Comparison of ENCODE assay signal across 29 mouse cellular contexts in genomic region chr2:181239261-181239660, GRCm38 (mm10). TPM values are rescaled to one million over a fixed set of nuclear protein-coding genes. Genes with fewer than 3 reads are reported as not detected.
DNase-seq lines count a peak whose midpoint lies in the region; ATAC-seq and TF ChIP-seq lines count a peak whose summit lies in the region.
"Had no signal": no experiment of that assay in that cellular context is flagged by ENCODE, and none has a peak within 500 bp of the region (broad histone marks: within the 10 kb centered on the region; RNA-seq: fewer than 3 reads in every experiment).

No protein-coding gene starts in this region.

- peak overlapping the region; percentile 30 for H3K4me2 ChIP-seq in kidney, postnatal 0 days (ENCODE audit: low read length)
- H3K4me2 ChIP-seq in kidney, embryonic 16.5 days (replicated peaks; ENCODE audit: low read depth, low read length): no peak overlapping the region
- peak overlapping the region; percentile 64 for H3K4me2 ChIP-seq in lung, postnatal 0 days (replicated peaks; ENCODE audit: low read depth, low read length)
- H3K4me2 ChIP-seq in liver, postnatal 0 days (ENCODE audit: low read depth, low read length): peak overlapping the region; percentile 88
- H3K4me2 ChIP-seq: embryonic facial prominence, embryonic 15.5 days; limb, embryonic 12.5 days; lung, embryonic 15.5 days; midbrain, embryonic 12.5 days; neural tube, embryonic 12.5 days had no signal

- H3K9ac ChIP-seq in kidney, postnatal 0 days (ENCODE audit: low read depth, low read length): no peak overlapping the region
- H3K9ac ChIP-seq in kidney, embryonic 16.5 days (replicated peaks; ENCODE audit: low read length): no peak overlapping the region
- H3K9ac ChIP-seq in lung, postnatal 0 days (replicated peaks; ENCODE audit: low read depth): peak overlapping the region; percentile 26; the same call in 1 of the 2 replicates
- H3K9ac ChIP-seq in liver, postnatal 0 days (replicated peaks): peak overlapping the region; percentile 92
- H3K9ac ChIP-seq: embryonic facial prominence, embryonic 15.5 days; limb, embryonic 12.5 days; lung, embryonic 15.5 days; midbrain, embryonic 12.5 days; neural tube, embryonic 12.5 days had no signal

- H3K4me1 ChIP-seq in kidney, postnatal 0 days (replicated peaks; ENCODE audit: insufficient read depth, low read length): peaks cover 17% of the 10 kb centered on the region
- peaks cover 9% of the 10 kb centered on the region; the same call in 1 of the 2 replicates for H3K4me1 ChIP-seq in kidney, embryonic 16.5 days (ENCODE audit: insufficient read depth, low read length)
- H3K4me1 ChIP-seq in lung, postnatal 0 days (ENCODE audit: insufficient read depth, low read depth, low read length): peaks cover 12% of the 10 kb centered on the region; the same call in 1 of the 2 replicates
- H3K4me1 ChIP-seq in liver, postnatal 0 days (ENCODE audit: insufficient read depth): peaks cover 32% of the 10 kb centered on the region
- H3K4me1 ChIP-seq: neural tube, embryonic 12.5 days had no signal

- H3K36me3 ChIP-seq in kidney, postnatal 0 days (ENCODE audit: insufficient read depth, low read length): peaks cover 13% of the 10 kb centered on the region; the same call in 1 of the 2 replicates
- no peaks in the 10 kb centered on the region; the same call in 1 of the 2 replicates for H3K36me3 ChIP-seq in kidney, embryonic 16.5 days (ENCODE audit: insufficient read depth, low read length)
- H3K36me3 ChIP-seq in lung, postnatal 0 days (ENCODE audit: insufficient read depth, low read length): peaks cover 31% of the 10 kb centered on the region; the same call in 1 of the 2 replicates
- H3K36me3 ChIP-seq in liver, postnatal 0 days (replicated peaks; ENCODE audit: insufficient read depth, low read length): peaks cover 61% of the 10 kb centered on the region
- H3K36me3 ChIP-seq: midbrain, embryonic 12.5 days; neural tube, embryonic 12.5 days had no signal

- no peaks in the 10 kb centered on the region for H3K9me3 ChIP-seq in kidney, postnatal 0 days (replicated peaks; ENCODE audit: low read length)
- H3K9me3 ChIP-seq in kidney, embryonic 16.5 days (ENCODE audit: low read length): no peaks in the 10 kb centered on the region
- H3K9me3 ChIP-seq in lung, postnatal 0 days (ENCODE audit: low read length): no peaks in the 10 kb centered on the region
- H3K9me3 ChIP-seq in liver, postnatal 0 days (ENCODE audit: low read length): no peaks in the 10 kb centered on the region
- H3K9me3 ChIP-seq: embryonic facial prominence, embryonic 15.5 days; limb, embryonic 12.5 days; lung, embryonic 15.5 days; midbrain, embryonic 12.5 days; neural tube, embryonic 12.5 days had no signal

- intact Hi-C loops in gastrocnemius, adult 2 months (cut with DNase I): no loop called here

- no peak for ATAC-seq in kidney, postnatal 0 days (replicated peaks; ENCODE audit: low FRiP score, low read depth)
- no peak for ATAC-seq in kidney, embryonic 16.5 days (ENCODE audit: low FRiP score, low TSS enrichment)
- ATAC-seq in lung, postnatal 0 days: no peak
- no peak for ATAC-seq in liver, postnatal 0 days
- no peak for ATAC-seq in monocyte, adult 5-6 weeks (replicated peaks; ENCODE audit: insufficient number of reproducible peaks, low FRiP score, low TSS enrichment, poor library complexity, severe bottlenecking)
- ATAC-seq: forebrain, embryonic 14.5 days; hindbrain, embryonic 16.5 days had no signal

- no peak overlapping the region for H3K27ac ChIP-seq in gastrocnemius, adult 2 months
- H3K27ac ChIP-seq in kidney, postnatal 0 days: no peak overlapping the region
- H3K27ac ChIP-seq in kidney, embryonic 16.5 days (ENCODE audit: low read length): no peak overlapping the region
- H3K27ac ChIP-seq in lung, postnatal 0 days (ENCODE audit: low read length): no peak overlapping the region
- no peak overlapping the region for H3K27ac ChIP-seq in liver, postnatal 0 days (ENCODE audit: low read depth)
- H3K27ac ChIP-seq: embryonic facial prominence, embryonic 15.5 days; layer of hippocampus, adult 2 months; limb, embryonic 12.5 days; lung, embryonic 15.5 days; midbrain, embryonic 12.5 days; neural tube, embryonic 12.5 days had no signal

- DNase-seq in gastrocnemius, adult 2 months: no peak
- DNase-seq in gastrocnemius, postnatal 10 days: no peak
- no peak for DNase-seq in kidney, postnatal 0 days (ENCODE audit: low spot score)
- DNase-seq in lung, postnatal 0 days (ENCODE audit: low spot score): no peak
- no peak for DNase-seq in lung, postnatal 14 days
- DNase-seq in liver, postnatal 0 days: no peak
- DNase-seq: adrenal gland, postnatal 10 days; cerebellum, adult 8-10 months; heart, postnatal 4 days; kidney, adult 8-10 months; retina, postnatal 1 day; right cerebral cortex, postnatal 25 days; thymus, adult 18-20 months; thymus, postnatal 36 days had no signal

- peak overlapping the region; percentile 76 for H3K4me3 ChIP-seq in gastrocnemius, adult 2 months
- no peak overlapping the region for H3K4me3 ChIP-seq in kidney, postnatal 0 days (replicated peaks; ENCODE audit: low read depth, low read length)
- no peak overlapping the region for H3K4me3 ChIP-seq in kidney, embryonic 16.5 days (ENCODE audit: low read length)
- H3K4me3 ChIP-seq in lung, postnatal 0 days (ENCODE audit: low read depth, low read length): no peak overlapping the region
- H3K4me3 ChIP-seq in liver, postnatal 0 days (ENCODE audit: low read depth, low read length): peak overlapping the region; percentile 79; the same call in 1 of the 2 replicates
- H3K4me3 ChIP-seq: embryonic facial prominence, embryonic 15.5 days; layer of hippocampus, adult 2 months; limb, embryonic 12.5 days; lung, embryonic 15.5 days; midbrain, embryonic 12.5 days; neural tube, embryonic 12.5 days had no signal

- WGBS in kidney, postnatal 0 days: 90% methylated on average over 9 of the region's 9 CpGs
- WGBS in kidney, embryonic 16.5 days: 94% methylated on average over 9 of the region's 9 CpGs
- WGBS in lung, postnatal 0 days: 93% methylated on average over 9 of the region's 9 CpGs
- 93% methylated on average over 9 of the region's 9 CpGs for WGBS in liver, postnatal 0 days (ENCODE audit: insufficient replicate concordance)

- TF ChIP-seq CTCF in gastrocnemius, adult 2 months (IDR thresholded peaks at IDR 0.05): no peak
- no peak for TF ChIP-seq CTCF in kidney, postnatal 0 days (IDR thresholded peaks at IDR 0.05; ENCODE audit: low read depth)
- no peak for TF ChIP-seq CTCF in lung, postnatal 0 days (IDR thresholded peaks at IDR 0.05)
- no peak for TF ChIP-seq CTCF in liver, postnatal 0 days (IDR thresholded peaks at IDR 0.05; ENCODE audit: low read depth)

- H3K27me3 ChIP-seq in kidney, postnatal 0 days (ENCODE audit: insufficient read depth, low read length): no peaks in the 10 kb centered on the region
- H3K27me3 ChIP-seq in kidney, embryonic 16.5 days (ENCODE audit: insufficient read depth, low read length): no peaks in the 10 kb centered on the region
- no peaks in the 10 kb centered on the region for H3K27me3 ChIP-seq in lung, postnatal 0 days (replicated peaks; ENCODE audit: insufficient read depth, low read length)
- H3K27me3 ChIP-seq in liver, postnatal 0 days (ENCODE audit: insufficient read depth, low read length): no peaks in the 10 kb centered on the region
- H3K27me3 ChIP-seq: embryonic facial prominence, embryonic 15.5 days; limb, embryonic 12.5 days; lung, embryonic 15.5 days; neural tube, embryonic 12.5 days had no signal

- no peak for TF ChIP-seq EP300 in lung, postnatal 0 days (IDR thresholded peaks at IDR 0.05)
- TF ChIP-seq EP300 in liver, postnatal 0 days (IDR thresholded peaks at IDR 0.05; ENCODE audit: low read depth): no peak

RNA-seq across cellular contexts. Expression of gene Helz2, which starts 2.6 kb away (rescaled TPM):
- 1 to 10 TPM; 2.8 to 4.9 TPM for total RNA-seq in gastrocnemius, adult 2 months (2021)
- total RNA-seq in gastrocnemius, postnatal 10 days (2021): 1 to 10 TPM; 3.2 to 4.0 TPM
- polyA plus RNA-seq in kidney, postnatal 0 days (2015; fragmentation: Nextera tagmentation; extraction: Ambion mirVana): 1.4 and 1.5 TPM in 2 replicates
- 1.9 and 2.0 TPM in 2 replicates for polyA plus RNA-seq in kidney, embryonic 16.5 days (2015; fragmentation: Nextera tagmentation; extraction: Ambion mirVana)
- 3.1 and 3.5 TPM in 2 replicates for polyA plus RNA-seq in lung, postnatal 0 days (2015; fragmentation: Nextera tagmentation; extraction: Ambion mirVana)
- 3.9 and 4.2 TPM in 2 replicates for polyA plus RNA-seq in liver, postnatal 0 days (2015; fragmentation: Nextera tagmentation; extraction: Ambion mirVana)
- total RNA-seq in monocyte, adult 5-6 weeks (2017): 29.5 to 66.9 TPM (median 36.7 TPM) in 3 replicates

RNA-seq across cellular contexts. Expression of gene Fndc11, which starts 19.4 kb away (rescaled TPM):
- total RNA-seq in gastrocnemius, adult 2 months (2021): not detected
- not detected for total RNA-seq in gastrocnemius, postnatal 10 days (2021)
- 0.27 and 0.55 TPM in 2 replicates for polyA plus RNA-seq in kidney, postnatal 0 days (2015; fragmentation: Nextera tagmentation; extraction: Ambion mirVana)
- polyA plus RNA-seq in kidney, embryonic 16.5 days (2015; fragmentation: Nextera tagmentation; extraction: Ambion mirVana): 0.26 and 0.59 TPM in 2 replicates
- polyA plus RNA-seq in lung, postnatal 0 days (2015; fragmentation: Nextera tagmentation; extraction: Ambion mirVana): 0.86 and 0.91 TPM in 2 replicates
- polyA plus RNA-seq in liver, postnatal 0 days (2015; fragmentation: Nextera tagmentation; extraction: Ambion mirVana): 0.09 TPM in 1 of 2 replicates, not detected in the other
- 0.39 TPM in 1 of 3 replicates, not detected in the others for total RNA-seq in monocyte, adult 5-6 weeks (2017)
- total RNA-seq: gastrocnemius, adult 8-10 months; granulocyte monocyte progenitor cell, adult 5-6 weeks; heart, postnatal 4 days; layer of hippocampus, adult 2 months; layer of hippocampus, postnatal 25 days; left cerebral cortex, postnatal 10 days had no signal
- polyA plus RNA-seq: heart, embryonic 14.5 days; neural tube, embryonic 12.5 days had no signal

RNA-seq across cellular contexts. Expression of gene Srms, which starts 26.3 kb away (rescaled TPM):
- under 1 TPM; 0.17 to 0.28 TPM for total RNA-seq in gastrocnemius, adult 2 months (2021)
- under 1 TPM; 0.12 to 0.14 TPM for total RNA-seq in gastrocnemius, postnatal 10 days (2021)
- 0.14 and 0.26 TPM in 2 replicates for polyA plus RNA-seq in kidney, postnatal 0 days (2015; fragmentation: Nextera tagmentation; extraction: Ambion mirVana)
- 0.25 and 0.37 TPM in 2 replicates for polyA plus RNA-seq in kidney, embryonic 16.5 days (2015; fragmentation: Nextera tagmentation; extraction: Ambion mirVana)
- 2.5 and 2.6 TPM in 2 replicates for polyA plus RNA-seq in lung, postnatal 0 days (2015; fragmentation: Nextera tagmentation; extraction: Ambion mirVana)
- 0.35 and 0.44 TPM in 2 replicates for polyA plus RNA-seq in liver, postnatal 0 days (2015; fragmentation: Nextera tagmentation; extraction: Ambion mirVana)
- 0.95 to 1.3 TPM in 2 of 3 replicates, not detected in the other for total RNA-seq in monocyte, adult 5-6 weeks (2017)
- total RNA-seq: granulocyte monocyte progenitor cell, adult 5-6 weeks had no signal

RNA-seq across cellular contexts. Expression of gene Ptk6, which starts 36.7 kb away (rescaled TPM):
- total RNA-seq in gastrocnemius, adult 2 months (2021): not detected
- total RNA-seq in gastrocnemius, postnatal 10 days (2021): not detected
- not detected in 2 replicates for polyA plus RNA-seq in kidney, postnatal 0 days (2015; fragmentation: Nextera tagmentation; extraction: Ambion mirVana)
- not detected in 2 replicates for polyA plus RNA-seq in kidney, embryonic 16.5 days (2015; fragmentation: Nextera tagmentation; extraction: Ambion mirVana)
- polyA plus RNA-seq in lung, postnatal 0 days (2015; fragmentation: Nextera tagmentation; extraction: Ambion mirVana): 0.23 and 0.25 TPM in 2 replicates
- 0.20 and 0.27 TPM in 2 replicates for polyA plus RNA-seq in liver, postnatal 0 days (2015; fragmentation: Nextera tagmentation; extraction: Ambion mirVana)
- 0.53 to 3.0 TPM (median 1.8 TPM) in 3 replicates for total RNA-seq in monocyte, adult 5-6 weeks (2017)
- total RNA-seq: gastrocnemius, adult 8-10 months; granulocyte monocyte progenitor cell, adult 5-6 weeks; heart, postnatal 4 days; layer of hippocampus, postnatal 25 days; left cerebral cortex, postnatal 10 days had no signal
- polyA plus RNA-seq: forebrain, embryonic 14.5 days; heart, embryonic 14.5 days; hindbrain, embryonic 16.5 days; limb, embryonic 12.5 days; midbrain, embryonic 12.5 days; neural tube, embryonic 12.5 days had no signal

RNA-seq across cellular contexts. Expression of gene Gmeb2, which starts 48.6 kb away (rescaled TPM):
- total RNA-seq in gastrocnemius, adult 2 months (2021): 10 to 100 TPM in 1 of 2 experiments, 1 to 10 TPM in 1; 7.3 to 12.0 TPM
- total RNA-seq in gastrocnemius, postnatal 10 days (2021): 10 to 100 TPM in 1 of 2 experiments, 1 to 10 TPM in 1; 9.1 to 11.0 TPM
- 8.1 and 9.8 TPM in 2 replicates for polyA plus RNA-seq in kidney, postnatal 0 days (2015; fragmentation: Nextera tagmentation; extraction: Ambion mirVana)
- 15.7 and 18.7 TPM in 2 replicates for polyA plus RNA-seq in kidney, embryonic 16.5 days (2015; fragmentation: Nextera tagmentation; extraction: Ambion mirVana)
- 7.6 and 7.8 TPM in 2 replicates for polyA plus RNA-seq in lung, postnatal 0 days (2015; fragmentation: Nextera tagmentation; extraction: Ambion mirVana)
- 4.3 and 4.9 TPM in 2 replicates for polyA plus RNA-seq in liver, postnatal 0 days (2015; fragmentation: Nextera tagmentation; extraction: Ambion mirVana)
- 25.1 to 36.4 TPM (median 35.7 TPM) in 3 replicates for total RNA-seq in monocyte, adult 5-6 weeks (2017)

Comparison
In these comparisons a context has a peak if more than half of its experiments do, and no peak if none do; other contexts are left out.
1. H3K4me3 ChIP-seq: peak in gastrocnemius, adult 2 months (single experiment) and liver, postnatal 0 days (single experiment); none in kidney, postnatal 0 days (single experiment), kidney, embryonic 16.5 days (single experiment) and lung, postnatal 0 days (single experiment).
2. H3K9ac ChIP-seq: peak in lung, postnatal 0 days (single experiment) and liver, postnatal 0 days (single experiment); none in kidney, postnatal 0 days (single experiment) and kidney, embryonic 16.5 days (single experiment).